Mouse (Mus musculus): ENCODE results near the gene Sh3bgr.

Gene Sh3bgr

GRCm38 (mm10) chr16:96222452-96222851 lies 22.2 kb downstream of the Sh3bgr start:
- H3K27me3 ChIP-seq (ENCODE audit: insufficient read depth, low read length), result no peaks in the 10 kb centered on the region
- H3K9me3 ChIP-seq (ENCODE audit: low read length), result no peaks in the 10 kb centered on the region
- H3K36me3 ChIP-seq (ENCODE audit: insufficient read depth, low read length), result no peaks in the 10 kb centered on the region
- H3K4me3 ChIP-seq (replicated peaks; ENCODE audit: low read length), result no peak overlapping the region
- no peaks in the 10 kb centered on the region for H3K4me1 ChIP-seq (replicated peaks; ENCODE audit: low read depth, low read length)
- TF ChIP-seq POU5F1 (IDR thresholded peaks at IDR 0.05; ENCODE audit: borderline replicate concordance, low read length), result no peak

- Histone ChIP-seq H3K36me3 (ENCODE audit: insufficient read depth, low read length) (no peaks in the 10 kb centered on the region), H3K4me3 (replicated peaks; ENCODE audit: low read length) (no peak overlapping the region), H3K27me3 (ENCODE audit: insufficient read depth, low read length) (peaks cover 4% of the 10 kb centered on the region; the same call in 1 of the 2 replicates), H3K9me3 (ENCODE audit: low read length) (no peaks in the 10 kb centered on the region), H3K4me1 (replicated peaks; ENCODE audit: low read depth, low read length) (peaks cover 5% of the 10 kb centered on the region; the same call in 1 of the 2 replicates)
- TF ChIP-seq CTCF (conservative IDR thresholded peaks at IDR 0.05; ENCODE audit: low read length) (no peak), NANOG (IDR thresholded peaks at IDR 0.05; ENCODE audit: borderline replicate concordance, low read length) (no peak), POU5F1 (IDR thresholded peaks at IDR 0.05; ENCODE audit: borderline replicate concordance, low read length) (no peak)
Observed at GRCm38 (mm10) chr16:96228438-96228837, 28.2 kb downstream of the Sh3bgr start.

GRCm38 (mm10) chr16:96229044-96229555 lies 28.9 kb downstream of the Sh3bgr start:
- TF ChIP-seq POU5F1 (IDR thresholded peaks at IDR 0.05; ENCODE audit: borderline replicate concordance, low read length) (no peak), CTCF (conservative IDR thresholded peaks at IDR 0.05; ENCODE audit: low read length) (no peak), NANOG (IDR thresholded peaks at IDR 0.05; ENCODE audit: borderline replicate concordance, low read length) (no peak)
- H3K4me1 ChIP-seq (replicated peaks; ENCODE audit: low read depth, low read length), result peaks cover 5% of the 10 kb centered on the region; the same call in 1 of the 2 replicates
- no peaks in the 10 kb centered on the region for H3K36me3 ChIP-seq (ENCODE audit: insufficient read depth, low read length)
- H3K9me3 ChIP-seq (ENCODE audit: low read length), result no peaks in the 10 kb centered on the region
- H3K27me3 ChIP-seq (ENCODE audit: insufficient read depth, low read length), result peaks cover 4% of the 10 kb centered on the region; the same call in 1 of the 2 replicates
- no peak overlapping the region for H3K4me3 ChIP-seq (replicated peaks; ENCODE audit: low read length)

GRCm38 (mm10) chr16:96230411-96230810 lies 30.2 kb downstream of the Sh3bgr start:
- Histone ChIP-seq H3K4me1 (replicated peaks; ENCODE audit: low read depth, low read length) (peaks cover 10% of the 10 kb centered on the region), H3K9me3 (ENCODE audit: low read length) (no peaks in the 10 kb centered on the region), H3K36me3 (ENCODE audit: insufficient read depth, low read length) (no peaks in the 10 kb centered on the region), H3K4me3 (replicated peaks; ENCODE audit: low read length) (no peak overlapping the region), H3K27me3 (ENCODE audit: insufficient read depth, low read length) (peaks cover 4% of the 10 kb centered on the region; the same call in 1 of the 2 replicates)
- TF ChIP-seq POU5F1 (IDR thresholded peaks at IDR 0.05; ENCODE audit: borderline replicate concordance, low read length) (no peak), CTCF (conservative IDR thresholded peaks at IDR 0.05; ENCODE audit: low read length) (peak; percentile 83)

GRCm38 (mm10) chr16:96231251-96231650 lies 31.0 kb downstream of the Sh3bgr start:
- H3K4me1 ChIP-seq (replicated peaks; ENCODE audit: low read depth, low read length), result peaks cover 15% of the 10 kb centered on the region
- H3K36me3 ChIP-seq (ENCODE audit: insufficient read depth, low read length), result no peaks in the 10 kb centered on the region
- TF ChIP-seq POU5F1 (IDR thresholded peaks at IDR 0.05; ENCODE audit: borderline replicate concordance, low read length) (no peak), NANOG (IDR thresholded peaks at IDR 0.05; ENCODE audit: borderline replicate concordance, low read length) (no peak), CTCF (conservative IDR thresholded peaks at IDR 0.05; ENCODE audit: low read length) (no peak)
- H3K4me3 ChIP-seq (replicated peaks; ENCODE audit: low read length), result no peak overlapping the region
- no peaks in the 10 kb centered on the region for H3K9me3 ChIP-seq (ENCODE audit: low read length)
- peaks cover 4% of the 10 kb centered on the region; the same call in 1 of the 2 replicates for H3K27me3 ChIP-seq (ENCODE audit: insufficient read depth, low read length)

- H3K9me3 ChIP-seq (ENCODE audit: low read length), result no peaks in the 10 kb centered on the region
- H3K27me3 ChIP-seq (ENCODE audit: insufficient read depth, low read length), result peaks cover 4% of the 10 kb centered on the region; the same call in 1 of the 2 replicates
- H3K4me3 ChIP-seq (replicated peaks; ENCODE audit: low read length), result no peak overlapping the region
- TF ChIP-seq CTCF (conservative IDR thresholded peaks at IDR 0.05; ENCODE audit: low read length) (no peak), NANOG (IDR thresholded peaks at IDR 0.05; ENCODE audit: borderline replicate concordance, low read length) (no peak), POU5F1 (IDR thresholded peaks at IDR 0.05; ENCODE audit: borderline replicate concordance, low read length) (no peak)
- peaks cover 15% of the 10 kb centered on the region for H3K4me1 ChIP-seq (replicated peaks; ENCODE audit: low read depth, low read length)
- no peaks in the 10 kb centered on the region for H3K36me3 ChIP-seq (ENCODE audit: insufficient read depth, low read length)
Observed at GRCm38 (mm10) chr16:96231974-96232373, 31.7 kb downstream of the Sh3bgr start.

GRCm38 (mm10) chr16:96233996-96234395 lies 33.7 kb downstream of the Sh3bgr start:
- peaks cover 4% of the 10 kb centered on the region; the same call in 1 of the 2 replicates for H3K27me3 ChIP-seq (ENCODE audit: insufficient read depth, low read length)
- no peak overlapping the region for H3K4me3 ChIP-seq (replicated peaks; ENCODE audit: low read length)
- H3K9me3 ChIP-seq (ENCODE audit: low read length), result no peaks in the 10 kb centered on the region
- TF ChIP-seq NANOG (IDR thresholded peaks at IDR 0.05; ENCODE audit: borderline replicate concordance, low read length) (no peak), CTCF (conservative IDR thresholded peaks at IDR 0.05; ENCODE audit: low read length) (no peak), POU5F1 (IDR thresholded peaks at IDR 0.05; ENCODE audit: borderline replicate concordance, low read length) (no peak)
- H3K4me1 ChIP-seq (replicated peaks; ENCODE audit: low read depth, low read length), result peaks cover 15% of the 10 kb centered on the region
- H3K36me3 ChIP-seq (ENCODE audit: insufficient read depth, low read length), result no peaks in the 10 kb centered on the region

GRCm38 (mm10) chr16:96235366-96235970 lies 35.2 kb downstream of the Sh3bgr start, which contains the start of gene B3galt5:
Gene B3galt5, plus strand, starts transcription at chr16:96235801.
- no peak for TF ChIP-seq POU5F1 (IDR thresholded peaks at IDR 0.05; ENCODE audit: borderline replicate concordance, low read length)
- TF ChIP-seq NANOG (IDR thresholded peaks at IDR 0.05; ENCODE audit: borderline replicate concordance, low read length), result no peak
- TF ChIP-seq CTCF (conservative IDR thresholded peaks at IDR 0.05; ENCODE audit: low read length), result no peak
- H3K4me3 ChIP-seq (replicated peaks; ENCODE audit: low read length), result no peak within 1 kb of the TSS
- no peaks in the 10 kb centered on the region for H3K9me3 ChIP-seq (ENCODE audit: low read length)
- H3K4me1 ChIP-seq (replicated peaks; ENCODE audit: low read depth, low read length), result peaks cover 15% of the 10 kb centered on the region
- peaks cover 4% of the 10 kb centered on the region; the same call in 1 of the 2 replicates for H3K27me3 ChIP-seq (ENCODE audit: insufficient read depth, low read length)
- H3K36me3 ChIP-seq (ENCODE audit: insufficient read depth, low read length), result no peaks in the 10 kb centered on the region

Data from E14TG2a.4 (cell line).